Mouse (Mus musculus): Measurements from ENCODE around the gene Adarb2. TPM values are rescaled to one million over a fixed set of nuclear protein-coding genes. Genes with fewer than 3 reads are reported as not detected.

Adarb2 gene
- total and polyA plus RNA-seq, 3 experiments, result 0.42 to 0.57 TPM; not detected in 1

- no peak for DNase-seq (ENCODE audit: low read depth, low spot score)
- Histone ChIP-seq H3K79me2 (ENCODE audit: control insufficient read depth, insufficient read depth, low read length, poor library complexity) (no peaks in the 10 kb centered on the region), H3K9ac (ENCODE audit: control insufficient read depth, low read depth, low read length, poor library complexity, severe bottlenecking) (no peak overlapping the region), H3K36me3 (ENCODE audit: control insufficient read depth in 1 of 2, insufficient read depth in 2 of 2, low read length in 2 of 2) (no peaks in the 10 kb centered on the region), H3K4me3 (ENCODE audit: control insufficient read depth in 1 of 2, insufficient read depth in 1 of 2, low read depth in 2 of 2, low read length in 2 of 2) (no peak overlapping the region), H3K9me3 (replicated peaks; ENCODE audit: insufficient read depth, low read length) (no peaks in the 10 kb centered on the region), H3K27me3 (ENCODE audit: control insufficient read depth in 1 of 2, insufficient read depth in 2 of 2, low read length in 2 of 2) (no peaks in the 10 kb centered on the region), H3K4me1 (ENCODE audit: control insufficient read depth in 1 of 2, insufficient read depth in 2 of 2, low read length in 2 of 2) (no peaks in the 10 kb centered on the region), H3K27ac (ENCODE audit: control insufficient read depth, low read depth, low read length) (no peak overlapping the region)
- TF ChIP-seq MAZ (IDR thresholded peaks at IDR 0.05; ENCODE audit: low read depth, low read length) (no peak), TBP (IDR thresholded peaks at IDR 0.05; ENCODE audit: low read depth, low read length) (no peak), JUND (IDR thresholded peaks at IDR 0.05; ENCODE audit: low read depth, low read length) (no peak), ETS1 (IDR thresholded peaks at IDR 0.05; ENCODE audit: low read depth, low read length) (no peak), MEF2A (IDR thresholded peaks at IDR 0.05; ENCODE audit: extremely low read depth, insufficient replicate concordance, low read depth, low read length, poor library complexity, severe bottlenecking) (no peak), POLR2A (IDR thresholded peaks at IDR 0.05; ENCODE audit: control insufficient read depth in 1 of 2, insufficient read depth in 1 of 2, low read depth in 1 of 2, low read length in 2 of 2, poor library complexity in 1 of 2) (no peak), MYB (IDR thresholded peaks at IDR 0.05; ENCODE audit: low read depth, low read length) (no peak), MYC (IDR thresholded peaks at IDR 0.05; ENCODE audit: low read depth, low read length) (no peak), ELF1 (IDR thresholded peaks at IDR 0.05; ENCODE audit: low read depth, low read length) (no peak), GATA1 (IDR thresholded peaks at IDR 0.05; ENCODE audit: low read depth, low read length) (no peak)
Observed at GRCm38 (mm10) chr13:8388541-8388940, 185.9 kb downstream of the Adarb2 start.

DNA sequence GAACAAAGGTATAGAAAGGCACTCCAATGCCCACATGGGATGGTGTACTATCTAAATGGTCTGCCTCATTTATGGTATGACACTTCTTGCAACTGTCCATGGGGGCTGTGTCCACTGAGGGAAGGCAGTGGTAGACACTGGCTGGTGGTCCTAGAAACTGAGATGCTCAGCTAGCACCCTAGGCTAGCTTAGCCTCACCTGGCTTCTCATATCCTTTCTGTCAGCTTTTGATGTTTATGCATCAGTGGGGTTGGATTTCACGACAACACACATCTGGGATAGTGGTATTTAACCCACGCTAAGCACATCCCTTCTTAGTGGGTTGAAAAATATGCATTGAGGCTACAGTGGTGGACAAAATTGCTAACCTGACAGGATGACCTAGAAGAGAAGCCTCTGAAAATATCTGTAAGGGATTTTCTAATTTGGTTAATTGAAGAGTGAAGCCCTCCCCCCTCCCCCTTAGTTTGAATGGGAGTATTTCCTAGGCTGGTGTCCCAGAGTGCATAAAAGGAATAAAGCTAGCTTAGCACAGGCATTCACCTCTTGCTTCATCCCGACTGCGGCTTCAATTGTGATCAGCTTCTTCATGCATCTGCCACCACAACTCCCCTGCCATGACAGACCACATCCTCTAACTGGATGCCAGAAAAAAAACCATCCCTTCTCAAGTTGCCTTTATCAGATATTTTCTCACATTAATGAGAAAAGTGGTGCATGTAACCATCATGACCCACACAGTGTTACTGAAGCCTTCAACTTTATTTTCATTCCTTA is 197.8 kb downstream of the Adarb2 start:
- TF ChIP-seq GATA1 (IDR thresholded peaks at IDR 0.05; ENCODE audit: low read depth, low read length) (no peak), USF1 (IDR thresholded peaks at IDR 0.05; ENCODE audit: low read depth, low read length) (no peak), MXI1 (IDR thresholded peaks at IDR 0.05; ENCODE audit: low read depth, low read length) (no peak), TCF12 (IDR thresholded peaks at IDR 0.05; ENCODE audit: low read depth, low read length) (no peak), RAD21 (IDR thresholded peaks at IDR 0.05; ENCODE audit: low read depth, low read length) (no peak), ELF1 (IDR thresholded peaks at IDR 0.05; ENCODE audit: low read depth, low read length) (no peak), POLR2AphosphoS2 (IDR thresholded peaks at IDR 0.05; ENCODE audit: low read length) (no peak), E2F4 (IDR thresholded peaks at IDR 0.05; ENCODE audit: borderline replicate concordance, low read depth, low read length) (no peak), MEF2A (IDR thresholded peaks at IDR 0.05; ENCODE audit: extremely low read depth, insufficient replicate concordance, low read depth, low read length, poor library complexity, severe bottlenecking) (no peak), USF2 (IDR thresholded peaks at IDR 0.05; ENCODE audit: borderline replicate concordance in 1 of 2, insufficient read depth in 1 of 2, low read depth in 1 of 2, low read length in 2 of 2) (no peak)
- no peak for DNase-seq (ENCODE audit: low read depth, low spot score)
- Histone ChIP-seq H3K9me3 (replicated peaks; ENCODE audit: insufficient read depth, low read length) (no peaks in the 10 kb centered on the region), H3K27me3 (ENCODE audit: control insufficient read depth in 1 of 2, insufficient read depth in 2 of 2, low read length in 2 of 2) (no peaks in the 10 kb centered on the region), H3K4me3 (ENCODE audit: control insufficient read depth in 1 of 2, insufficient read depth in 1 of 2, low read depth in 2 of 2, low read length in 2 of 2) (no peak overlapping the region), H3K27ac (ENCODE audit: control insufficient read depth, low read depth, low read length) (no peak overlapping the region), H3K79me2 (ENCODE audit: control insufficient read depth, insufficient read depth, low read length, poor library complexity) (no peaks in the 10 kb centered on the region), H3K4me1 (ENCODE audit: control insufficient read depth in 1 of 2, insufficient read depth in 2 of 2, low read length in 2 of 2) (no peaks in the 10 kb centered on the region), H3K36me3 (ENCODE audit: control insufficient read depth in 1 of 2, insufficient read depth in 2 of 2, low read length in 2 of 2) (no peaks in the 10 kb centered on the region), H3K9ac (ENCODE audit: control insufficient read depth, low read depth, low read length, poor library complexity, severe bottlenecking) (no peak overlapping the region)
